In the genomic region with DNA sequence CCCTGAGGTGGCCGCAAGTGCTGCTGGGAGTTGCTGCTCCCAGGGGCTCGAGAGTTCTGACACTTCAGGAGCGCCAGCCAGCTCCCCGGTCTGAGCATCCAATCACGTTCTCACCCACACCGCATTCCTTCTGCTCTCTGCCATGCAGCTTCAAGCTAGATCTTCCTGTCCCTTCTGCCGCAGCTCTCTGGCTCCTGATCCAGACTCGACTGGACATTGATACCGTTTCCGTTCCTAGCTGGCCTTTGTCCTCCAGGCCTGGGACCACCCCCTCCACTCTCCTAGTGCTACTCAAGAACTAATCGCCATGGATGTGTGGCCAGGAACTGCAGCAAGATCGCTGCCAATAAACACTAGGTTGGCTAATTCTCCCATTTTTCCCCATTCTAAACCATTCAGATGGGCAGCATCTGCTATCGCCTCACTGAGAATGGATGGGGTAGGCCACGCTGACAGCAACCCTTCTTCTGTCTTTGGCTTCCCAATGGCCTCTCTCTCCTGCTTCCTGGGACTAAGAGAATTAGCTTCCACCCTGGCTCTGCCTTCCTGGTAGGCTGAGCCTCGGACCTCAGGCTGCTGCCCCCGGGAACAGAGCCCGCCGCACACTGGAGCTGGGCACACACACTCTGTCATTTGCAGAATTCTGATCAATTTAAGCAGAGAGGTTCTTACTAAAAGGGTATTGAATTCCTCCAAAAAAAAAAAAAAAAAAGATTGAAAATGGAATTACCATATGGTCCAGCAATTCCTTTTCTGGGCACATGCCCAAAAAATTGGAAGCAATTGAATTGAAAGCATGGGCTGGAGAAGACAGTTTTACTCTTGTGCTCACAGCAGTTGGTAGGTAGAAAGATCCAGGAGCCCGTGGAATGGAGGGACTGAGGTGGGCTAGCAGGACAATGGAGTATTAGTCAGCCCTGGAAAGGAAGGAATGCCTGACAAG, we compare ENCODE assay signal across 11 mouse cellular contexts. TPM values are rescaled to one million over a fixed set of nuclear protein-coding genes. Genes with fewer than 3 reads are reported as not detected.
DNase-seq lines count a peak whose midpoint lies in the region; ATAC-seq lines count a peak whose summit lies in the region.
"Had no signal": no experiment of that assay in that cellular context is flagged by ENCODE, and none has a peak within 500 bp of the region (broad histone marks: within the 10 kb centered on the region; RNA-seq: fewer than 3 reads in every experiment).

No protein-coding gene starts in this region.

- no peak for ATAC-seq in CD4-positive, CD25-positive, alpha-beta regulatory T cell, adult 4 months
- ATAC-seq in inflammation-experienced regulatory T-cells, adult 6 months, result no peak
- ATAC-seq in erythroid progenitor cell, adult 5-6 weeks (replicated peaks; ENCODE audit: low FRiP score, poor library complexity, severe bottlenecking), result no peak
- ATAC-seq: Patski had no signal

- no peaks in the 10 kb centered on the region for H3K27me3 ChIP-seq in heart, embryonic 10.5 days (ENCODE audit: insufficient read depth, poor library complexity, severe bottlenecking)
- H3K27me3 ChIP-seq: midbrain, embryonic 12.5 days; Patski had no signal

- H3K4me1 ChIP-seq in heart, embryonic 10.5 days, result peaks cover 16% of the 10 kb centered on the region
- H3K4me1 ChIP-seq: midbrain, embryonic 12.5 days had no signal

- no peak overlapping the region for H3K4me3 ChIP-seq in heart, embryonic 10.5 days
- H3K4me3 ChIP-seq: midbrain, embryonic 12.5 days had no signal

- peak overlapping the region; percentile 44 for H3K27ac ChIP-seq in heart, embryonic 10.5 days
- H3K27ac ChIP-seq: midbrain, embryonic 12.5 days had no signal

- 56% methylated on average over 19 of the region's 19 CpGs for WGBS in heart, embryonic 10.5 days

- H3K36me3 ChIP-seq in heart, embryonic 10.5 days, result no peaks in the 10 kb centered on the region
- H3K36me3 ChIP-seq: midbrain, embryonic 12.5 days had no signal

- DNase-seq in kidney, postnatal 36 days, result peak; percentile 24 to 29
- DNase-seq in kidney, adult 9 months, result no peak
- DNase-seq in cerebellum, postnatal 25 days, result peak; percentile 48 to 50
- no peak for DNase-seq in heart, embryonic 10.5 days (ENCODE audit: low spot score)
- peak; percentile 35 for DNase-seq in left cerebral cortex, postnatal 4 days

- intact Hi-C loops in left cerebral cortex, postnatal 4 days (cut with DNase I), result no loop called here

- no peaks in the 10 kb centered on the region for H3K9me3 ChIP-seq in heart, embryonic 10.5 days

RNA-seq across cellular contexts. Expression of a gene that starts 31.1 kb away (rescaled TPM):
- 6.9 and 7.2 TPM in 2 replicates for polyA plus RNA-seq in heart, embryonic 10.5 days (2016; fragmentation: Nextera tagmentation; extraction: Ambion mirVana)
- 10 to 100 TPM; 37.0 to 41.8 TPM for total RNA-seq in left cerebral cortex, postnatal 4 days (2021)
- polyA plus RNA-seq in CD4-positive, CD25-positive, alpha-beta regulatory T cell, adult 4 months (2017; shearing (Covaris generic)), result 10 to 100 TPM; 14.1 to 15.5 TPM
- 10 to 100 TPM; 12.6 to 15.8 (median 13.7) TPM for polyA plus RNA-seq in inflammation-experienced regulatory T-cells, adult 6 months (2017; shearing (Covaris generic))
- 1.8 and 2.5 TPM in 2 replicates for total RNA-seq in erythroid progenitor cell, adult 5-6 weeks (2015; ENCODE audit: low replicate concordance)
- 1.9 and 2.3 TPM in 2 replicates for total RNA-seq in erythroid progenitor cell, adult 5-6 weeks (2017; ENCODE audit: low replicate concordance)

RNA-seq across cellular contexts. Expression of a gene that starts 49.2 kb away (rescaled TPM):
- polyA plus RNA-seq in heart, embryonic 10.5 days (2016; fragmentation: Nextera tagmentation; extraction: Ambion mirVana), result not detected in 2 replicates
- not detected for total RNA-seq in left cerebral cortex, postnatal 4 days (2021)
- polyA plus RNA-seq in CD4-positive, CD25-positive, alpha-beta regulatory T cell, adult 4 months (2017; shearing (Covaris generic)), result 1 to 10 TPM in 1 of 2 experiments, not detected in 1; 1.2 TPM
- polyA plus RNA-seq in inflammation-experienced regulatory T-cells, adult 6 months (2017; shearing (Covaris generic)), result 1 to 10 TPM in 2 of 3 experiments, not detected in 1; 1.4 to 1.5 TPM
- total RNA-seq in erythroid progenitor cell, adult 5-6 weeks (2015; ENCODE audit: low replicate concordance), result not detected in 2 replicates
- total RNA-seq in erythroid progenitor cell, adult 5-6 weeks (2017; ENCODE audit: low replicate concordance), result not detected in 2 replicates
- total RNA-seq: gastrocnemius, adult 8-10 months had no signal
- polyA plus RNA-seq: midbrain, embryonic 12.5 days; Patski had no signal

Comparison
In these comparisons a context has a peak if more than half of its experiments do, and no peak if none do; other contexts are left out.
1. DNase-seq: peak in kidney, postnatal 36 days (2 of 2), cerebellum, postnatal 25 days (2 of 2) and left cerebral cortex, postnatal 4 days (single experiment); none in kidney, adult 9 months (single experiment) and heart, embryonic 10.5 days (single experiment).